Mouse (Mus musculus): Measurements from ENCODE around the gene Tmem238.

The Tmem238 gene

GRCm38 (mm10) chr7:4792278-4793212 is 3.1 kb upstream of the Tmem238 start, which contains the start of gene Rpl28:
TSS of gene Rpl28 (plus strand) at chr7:4792874.
- peak; percentile 95 to 96 for DNase-seq (ENCODE audit: low spot score in 2 of 2)

- DNase-seq (ENCODE audit: low spot score in 2 of 2), result peak; percentile 52 to 57
Observed at GRCm38 (mm10) chr7:4788499-4789435, 689 bp downstream of the Tmem238 start.

GRCm38 (mm10) chr7:4783667-4784268 is 5.7 kb downstream of the Tmem238 start:
- DNase-seq (ENCODE audit: low spot score in 2 of 2), result peak; percentile 43 to 47

GRCm38 (mm10) chr7:4782759-4783158 is 6.7 kb downstream of the Tmem238 start, which contains the start of the genes Il11 and Tmem190:
TSS of gene Il11 (minus strand) at chr7:4782859.
TSS of gene Tmem190 (plus strand) at chr7:4782937.
- DNase-seq (ENCODE audit: low spot score in 2 of 2), result no peak

- DNase-seq (ENCODE audit: low spot score in 2 of 2), result no peak
Observed at GRCm38 (mm10) chr7:4782130-4782529, 7.3 kb downstream of the Tmem238 start.

- no peak for DNase-seq (ENCODE audit: low spot score in 2 of 2)
Observed at GRCm38 (mm10) chr7:4779921-4780320, 9.5 kb downstream of the Tmem238 start.

- DNase-seq (ENCODE audit: low spot score in 2 of 2), result no peak
Observed at GRCm38 (mm10) chr7:4777851-4778637, 11.4 kb downstream of the Tmem238 start.

GRCm38 (mm10) chr7:4776861-4777830 is 12.3 kb downstream of the Tmem238 start:
- DNase-seq (ENCODE audit: low spot score in 2 of 2), result no peak

GRCm38 (mm10) chr7:4776131-4776530 is 13.3 kb downstream of the Tmem238 start:
- no peak for DNase-seq (ENCODE audit: low spot score in 2 of 2)

GRCm38 (mm10) chr7:4771202-4771601 is 18.3 kb downstream of the Tmem238 start, which contains the start of gene Fam71e2:
TSS of gene Fam71e2 (minus strand) at chr7:4771302.
- DNase-seq (ENCODE audit: low spot score in 2 of 2), result no peak

GRCm38 (mm10) chr7:4764946-4765710 is 24.3 kb downstream of the Tmem238 start:
- DNase-seq (ENCODE audit: low spot score in 2 of 2), result no peak

GRCm38 (mm10) chr7:4759670-4760069 is 29.8 kb downstream of the Tmem238 start:
- DNase-seq (ENCODE audit: low spot score in 2 of 2), result no peak

- peak in 1 of 2 experiments; percentile 36 for DNase-seq (ENCODE audit: low spot score in 2 of 2)
Observed at GRCm38 (mm10) chr7:4752821-4753570, 36.5 kb downstream of the Tmem238 start, which contains the start of gene Cox6b2. TSS of gene Cox6b2 (minus strand) at chr7:4753094.

GRCm38 (mm10) chr7:4751971-4752820 is 37.3 kb downstream of the Tmem238 start:
- no peak for DNase-seq (ENCODE audit: low spot score in 2 of 2)

- DNase-seq (ENCODE audit: low spot score in 2 of 2), result no peak
Observed at GRCm38 (mm10) chr7:4749169-4749568, 40.3 kb downstream of the Tmem238 start.

- DNase-seq (ENCODE audit: low spot score in 2 of 2), result no peak
Observed at GRCm38 (mm10) chr7:4748321-4748720, 41.1 kb downstream of the Tmem238 start.
